ENCODE assay signal across 8 mouse cellular contexts in genomic region chr14:52103474-52103855, GRCm38 (mm10). TPM values are rescaled to one million over a fixed set of nuclear protein-coding genes. Genes with fewer than 3 reads are reported as not detected.
DNase-seq lines count a peak whose midpoint lies in the region; ATAC-seq and TF ChIP-seq lines count a peak whose summit lies in the region.

No protein-coding gene starts in this region.

- H3K9ac ChIP-seq in embryonic facial prominence, embryonic 13.5 days, result peak overlapping the region; percentile 100
- H3K9ac ChIP-seq in limb, embryonic 11.5 days (ENCODE audit: low read length), result peak overlapping the region; percentile 98
- H3K9ac ChIP-seq in midbrain, postnatal 0 days (replicated peaks; ENCODE audit: low read length, poor library complexity, severe bottlenecking), result peak overlapping the region; percentile 97

- H3K9me3 ChIP-seq in embryonic facial prominence, embryonic 13.5 days, result no peaks in the 10 kb centered on the region
- no peaks in the 10 kb centered on the region for H3K9me3 ChIP-seq in limb, embryonic 11.5 days (ENCODE audit: control insufficient read depth, low read length)
- no peaks in the 10 kb centered on the region for H3K9me3 ChIP-seq in midbrain, postnatal 0 days (ENCODE audit: low read length)

- H3K36me3 ChIP-seq in embryonic facial prominence, embryonic 13.5 days, result peaks cover 11% of the 10 kb centered on the region
- peaks cover 5% of the 10 kb centered on the region; the same call in 1 of the 2 replicates for H3K36me3 ChIP-seq in limb, embryonic 11.5 days (ENCODE audit: control insufficient read depth, insufficient read depth, low read length)
- no peaks in the 10 kb centered on the region for H3K36me3 ChIP-seq in midbrain, postnatal 0 days (ENCODE audit: insufficient read depth, low read length)

- DNase-seq in layer of hippocampus, adult 2 months (ENCODE audit: low spot score in 2 of 2), result peak; percentile 8 to 39
- no peak for DNase-seq in layer of hippocampus, adult 9-10 months (ENCODE audit: low spot score)
- peak; percentile 53 for DNase-seq in NIH3T3 (ENCODE audit: low read depth)
- DNase-seq in limb, embryonic 11.5 days (ENCODE audit: low spot score), result no peak
- DNase-seq in midbrain, postnatal 0 days (ENCODE audit: low spot score), result peak; percentile 68
- no peak for DNase-seq in right cerebral cortex, postnatal 25 days
- DNase-seq in spleen, adult 12 weeks (ENCODE audit: low spot score), result no peak

- TF ChIP-seq CTCF in layer of hippocampus, adult 2 months (conservative IDR thresholded peaks at IDR 0.05), result 0 out of 2 replicates have a peak, but pooled peaks have one; percentile 38
- no peak; the same call in 1 of the 2 replicates for TF ChIP-seq CTCF in midbrain, postnatal 0 days (IDR thresholded peaks at IDR 0.05)

- H3K27me3 ChIP-seq in embryonic facial prominence, embryonic 13.5 days, result no peaks in the 10 kb centered on the region
- H3K27me3 ChIP-seq in limb, embryonic 11.5 days (ENCODE audit: control insufficient read depth, insufficient read depth, low read length), result no peaks in the 10 kb centered on the region
- H3K27me3 ChIP-seq in midbrain, postnatal 0 days (ENCODE audit: insufficient read depth, low read length), result no peaks in the 10 kb centered on the region

- peak overlapping the region; percentile 95 for H3K4me3 ChIP-seq in layer of hippocampus, adult 2 months
- H3K4me3 ChIP-seq in embryonic facial prominence, embryonic 13.5 days, result peak overlapping the region; percentile 96
- H3K4me3 ChIP-seq in limb, embryonic 11.5 days (ENCODE audit: low read depth, low read length), result peak overlapping the region; percentile 93
- H3K4me3 ChIP-seq in midbrain, postnatal 0 days (ENCODE audit: low read depth, low read length), result peak overlapping the region; percentile 92

- WGBS in embryonic facial prominence, embryonic 13.5 days, result under 1% methylated on average over 30 of the region's 30 CpGs
- WGBS in limb, embryonic 11.5 days, result under 1% methylated on average over 25 of the region's 30 CpGs
- WGBS in midbrain, postnatal 0 days, result under 1% methylated on average over 30 of the region's 30 CpGs

- no peak; the same call in 1 of the 2 replicates for ATAC-seq in embryonic facial prominence, embryonic 13.5 days (ENCODE audit: insufficient number of reproducible peaks, insufficient read depth, low FRiP score, low TSS enrichment, low read depth)
- no peak for ATAC-seq in limb, embryonic 11.5 days (ENCODE audit: insufficient number of reproducible peaks, low FRiP score, low TSS enrichment, low read depth)
- ATAC-seq in midbrain, postnatal 0 days (ENCODE audit: low FRiP score), result peak; percentile 44

- H3K4me2 ChIP-seq in embryonic facial prominence, embryonic 13.5 days, result peak overlapping the region; percentile 68
- peak overlapping the region; percentile 47 for H3K4me2 ChIP-seq in limb, embryonic 11.5 days (ENCODE audit: low read depth, severe bottlenecking)
- peak overlapping the region; percentile 61 for H3K4me2 ChIP-seq in midbrain, postnatal 0 days (ENCODE audit: low read depth, low read length, poor library complexity, severe bottlenecking)

- peak overlapping the region; percentile 97 for H3K27ac ChIP-seq in layer of hippocampus, adult 2 months
- peak overlapping the region; percentile 98 for H3K27ac ChIP-seq in embryonic facial prominence, embryonic 13.5 days
- peak overlapping the region; percentile 89 for H3K27ac ChIP-seq in limb, embryonic 11.5 days (replicated peaks; ENCODE audit: low read depth, low read length)
- H3K27ac ChIP-seq in midbrain, postnatal 0 days (ENCODE audit: low read depth, low read length), result peak overlapping the region; percentile 98

- H3K4me1 ChIP-seq in embryonic facial prominence, embryonic 13.5 days, result peaks cover 29% of the 10 kb centered on the region
- 0 out of 2 replicates have a peak, but pooled peaks cover 3% of the 10 kb centered on the region for H3K4me1 ChIP-seq in limb, embryonic 11.5 days (ENCODE audit: control insufficient read depth, insufficient read depth, low read length)
- no peaks in the 10 kb centered on the region for H3K4me1 ChIP-seq in midbrain, postnatal 0 days (ENCODE audit: insufficient read depth, low read length)

RNA-seq across cellular contexts. Expression of gene Hnrnpc, which starts 0.4 kb away (rescaled TPM):
- total RNA-seq in layer of hippocampus, adult 2 months (2021), result 100 to 1,000 TPM; 245 to 262 TPM
- 755 and 841 TPM in 2 replicates for polyA plus RNA-seq in embryonic facial prominence, embryonic 13.5 days (2015; fragmentation: Nextera tagmentation; extraction: Ambion mirVana)
- 989 and 1,009 TPM in 2 replicates for polyA plus RNA-seq in limb, embryonic 11.5 days (2014; fragmentation: Nextera tagmentation; extraction: Ambion mirVana)
- 57.6 and 69.2 TPM in 2 replicates for total RNA-seq in midbrain, postnatal 0 days (2014; rRNA removed)
- 242 and 258 TPM in 2 replicates for polyA plus RNA-seq in midbrain, postnatal 0 days (2015; fragmentation: Nextera tagmentation; extraction: Ambion mirVana)

RNA-seq across cellular contexts. Expression of gene Rpgrip1, which starts 7.0 kb away (rescaled TPM):
- 1 to 10 TPM; 1.7 to 2.2 TPM for total RNA-seq in layer of hippocampus, adult 2 months (2021)
- polyA plus RNA-seq in embryonic facial prominence, embryonic 13.5 days (2015; fragmentation: Nextera tagmentation; extraction: Ambion mirVana), result 71.6 and 81.6 TPM in 2 replicates
- polyA plus RNA-seq in limb, embryonic 11.5 days (2014; fragmentation: Nextera tagmentation; extraction: Ambion mirVana), result 119 and 124 TPM in 2 replicates
- 5.5 and 6.4 TPM in 2 replicates for total RNA-seq in midbrain, postnatal 0 days (2014; rRNA removed)
- 55.9 and 59.8 TPM in 2 replicates for polyA plus RNA-seq in midbrain, postnatal 0 days (2015; fragmentation: Nextera tagmentation; extraction: Ambion mirVana)

Comparison
In these comparisons a context has a peak if more than half of its experiments do, and no peak if none do; other contexts are left out.
1. DNase-seq: peak in layer of hippocampus, adult 2 months (2 of 2), NIH3T3 (single experiment) and midbrain, postnatal 0 days (single experiment); none in layer of hippocampus, adult 9-10 months (single experiment), limb, embryonic 11.5 days (single experiment), right cerebral cortex, postnatal 25 days (single experiment) and spleen, adult 12 weeks (single experiment).
2. Peak in every context shown above with its lines, with median percentiles within 50 percentile points of each other: H3K27ac ChIP-seq, H3K4me3 ChIP-seq, H3K4me2 ChIP-seq and H3K9ac ChIP-seq.